Mouse (Mus musculus) stomach, embryonic 15.5 days (tissue): ENCODE data around the gene Hps6. TPM values are rescaled to one million over a fixed set of nuclear protein-coding genes. Genes with fewer than 3 reads are reported as not detected.
A peak's percentile ranks its signal among the peaks of the same experiment; 100 is the strongest.

Experiments
- ATAC-seq: fragments of 200-750 bp; cut with Nextera tagmentation; 2 replicates; pipeline ENCODE4 v1.8.0; 2017; ENCODE audit warnings: low read depth, moderate number of reproducible peaks, moderate TSS enrichment; ENCODE audit not compliant: insufficient read depth, low FRiP score
- H3K27ac ChIP-seq: fragments of 300-500 bp; sonication (generic); 2 replicates; pipeline ENCODE4 v1.5.1; 2015; ENCODE audit warnings: mild to moderate bottlenecking, inconsistent platforms
- H3K27me3 ChIP-seq: fragments of 300-500 bp; sonication (generic); replicated peaks from 2 replicates; pipeline ENCODE4 v1.6.1; 2015; ENCODE audit warnings: inconsistent platforms
- H3K36me3 ChIP-seq: fragments of 300-500 bp; sonication (generic); 2 replicates; pipeline ENCODE4 v1.6.1; 2015; ENCODE audit warnings: inconsistent platforms
- H3K4me1 ChIP-seq: fragments of 300-500 bp; sonication (generic); 2 replicates; pipeline ENCODE4 v1.6.1; 2015; ENCODE audit warnings: inconsistent platforms
- H3K4me2 ChIP-seq: fragments of 300-500 bp; sonication (generic); 2 replicates; pipeline ENCODE4 v1.6.1; 2015; ENCODE audit warnings: mild to moderate bottlenecking, inconsistent platforms
- H3K4me3 ChIP-seq: fragments of 300-500 bp; sonication (generic); replicated peaks from 2 replicates; pipeline ENCODE4 v1.5.1; 2015; ENCODE audit warnings: inconsistent platforms
- H3K9ac ChIP-seq: fragments of 300-500 bp; sonication (generic); 2 replicates; pipeline ENCODE4 v1.6.1; 2015; ENCODE audit warnings: inconsistent platforms
- H3K9me3 ChIP-seq: fragments of 300-500 bp; sonication (generic); 2 replicates; pipeline ENCODE4 v1.6.1; 2016; ENCODE audit warnings: inconsistent platforms
- WGBS: fragments of 180-500 bp; shearing (Covaris S2); methylation state at CpG from one replicate; pipeline ENCODE4 v1.1.7; 2015; 5-methylcytosine and 5-hydroxymethylcytosine counted together
- polyA plus RNA-seq: library from polyadenylated mRNA; unstranded; fragments of >200 nt; fragmentation: Nextera tagmentation; extraction: Ambion mirVana; gene quantifications from 2 replicates; pipeline ENCODE4 v1.2.1, GENCODE M21; 2015

The Hps6 gene
- polyA plus RNA-seq, 1 experiment from 2014 or later = 8.1 TPM

DNA sequence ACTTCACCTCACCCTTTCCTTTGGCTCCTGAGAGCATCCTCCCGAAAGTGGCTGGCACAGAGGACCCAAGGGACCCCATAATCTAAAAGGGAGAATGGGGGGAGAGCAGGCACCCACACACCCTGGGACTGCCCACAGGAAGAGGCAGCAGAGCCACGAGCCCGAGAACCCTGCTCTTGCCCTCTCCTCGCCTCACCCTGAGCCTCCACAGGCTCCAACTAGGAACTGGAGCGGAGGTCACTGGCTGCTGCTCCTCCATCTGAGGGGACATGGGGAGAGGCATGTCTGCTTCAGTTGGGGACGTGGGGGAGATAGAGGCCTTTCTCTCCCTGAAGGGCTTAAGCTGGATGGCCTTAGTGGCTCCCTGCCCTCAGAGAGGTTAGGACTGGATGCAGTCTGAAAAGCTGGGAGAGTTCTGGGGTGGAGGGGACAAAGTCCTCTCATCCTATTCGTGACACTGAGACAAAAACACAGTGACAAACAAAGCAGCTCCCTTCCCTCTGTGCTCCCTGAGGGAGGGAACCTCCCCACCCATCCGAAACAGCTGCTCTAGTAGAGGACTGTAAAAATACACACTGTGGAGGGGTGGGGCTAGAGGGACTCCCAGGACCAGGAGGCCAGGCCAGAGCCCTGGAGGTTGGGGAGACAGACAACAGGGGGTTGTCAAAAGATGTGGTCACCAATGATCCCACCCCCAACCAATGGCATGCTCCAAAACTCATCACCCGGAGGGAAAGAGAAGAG lies 28.6 kb downstream of the Hps6 start:
- no peak overlapping the region for H3K4me3 ChIP-seq
- H3K4me1 ChIP-seq = peaks cover 4% of the 10 kb centered on the region
- no peaks in the 10 kb centered on the region for H3K9me3 ChIP-seq
- ATAC-seq = no peak
- no peak overlapping the region for H3K9ac ChIP-seq
- H3K27ac ChIP-seq = no peak overlapping the region
- no peak overlapping the region for H3K4me2 ChIP-seq
- no peaks in the 10 kb centered on the region for H3K27me3 ChIP-seq
- 74% methylated on average over 9 of the region's 9 CpGs for WGBS
- H3K36me3 ChIP-seq = peaks cover 56% of the 10 kb centered on the region

DNA sequence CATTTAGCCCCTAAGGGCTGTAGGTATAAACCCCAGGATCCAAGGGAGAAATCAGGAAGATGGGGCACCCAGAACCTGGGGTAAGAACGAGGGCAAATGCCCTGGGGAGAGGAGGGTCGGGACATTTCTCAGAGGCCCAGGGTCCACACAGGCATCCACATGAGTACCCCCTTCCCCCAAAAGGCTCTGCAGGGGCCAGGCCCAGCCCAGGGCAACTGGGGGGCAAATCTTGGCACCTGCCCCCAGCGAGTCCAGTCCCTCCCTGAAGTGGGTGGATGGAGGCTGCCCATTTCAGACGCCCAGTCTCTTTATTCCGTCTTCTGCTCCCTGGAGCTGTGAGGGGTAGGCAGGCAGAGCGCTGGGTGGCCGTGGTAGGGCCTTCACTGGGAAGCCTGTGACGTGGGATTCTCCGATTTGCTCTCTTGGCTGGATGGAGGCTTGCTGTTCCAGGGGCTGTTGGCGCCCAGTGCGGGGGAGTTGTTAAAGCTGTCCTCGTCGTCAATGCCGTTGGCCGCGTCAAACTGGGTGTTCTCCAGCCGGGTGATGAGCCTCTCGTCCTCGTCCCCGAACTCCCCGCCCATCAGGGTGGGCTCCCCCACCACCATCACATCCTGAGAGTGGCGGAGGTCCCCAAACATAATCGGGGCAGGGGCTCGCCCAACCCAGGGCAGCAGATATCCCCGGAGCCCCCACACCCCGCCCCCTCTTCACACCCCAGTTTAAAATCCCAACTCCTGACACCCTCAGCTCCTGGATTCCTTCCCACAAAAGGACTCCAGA lies 29.6 kb downstream of the Hps6 start:
- H3K4me3 ChIP-seq = no peak overlapping the region
- H3K27me3 ChIP-seq = no peaks in the 10 kb centered on the region
- WGBS = 86% methylated on average over 26 of the region's 26 CpGs
- H3K27ac ChIP-seq = no peak overlapping the region
- peaks cover 58% of the 10 kb centered on the region for H3K36me3 ChIP-seq
- no peaks in the 10 kb centered on the region for H3K9me3 ChIP-seq
- H3K9ac ChIP-seq = no peak overlapping the region
- peaks cover 15% of the 10 kb centered on the region for H3K4me1 ChIP-seq
- H3K4me2 ChIP-seq = no peak overlapping the region
- no peak for ATAC-seq

DNA sequence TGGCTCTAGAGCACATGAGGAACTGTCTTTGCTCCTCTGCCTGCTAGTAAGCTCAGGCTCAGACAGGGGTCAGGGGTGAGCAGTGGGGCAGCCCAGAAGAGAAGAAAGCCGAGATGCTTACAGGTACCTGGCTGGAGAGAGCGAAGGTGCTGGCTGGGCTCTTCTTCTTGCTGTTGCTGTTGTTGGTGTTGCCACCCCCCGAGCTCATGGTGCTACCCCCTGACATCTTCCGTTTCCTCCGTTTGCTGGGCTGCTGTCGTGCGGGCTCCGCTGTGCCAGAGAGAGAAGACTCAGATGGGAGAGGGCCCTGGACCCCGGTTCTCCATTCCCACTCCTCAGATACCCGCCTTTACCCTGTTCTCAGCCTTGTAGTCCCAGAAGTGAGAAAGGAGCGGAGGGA lies 30.6 kb downstream of the Hps6 start:
- Histone ChIP-seq H3K4me1 (peaks cover 19% of the 10 kb centered on the region), H3K9ac (no peak overlapping the region), H3K27ac (no peak overlapping the region), H3K4me3 (no peak overlapping the region), H3K4me2 (no peak overlapping the region), H3K27me3 (no peaks in the 10 kb centered on the region), H3K9me3 (no peaks in the 10 kb centered on the region), H3K36me3 (peaks cover 58% of the 10 kb centered on the region)
- 93% methylated on average over 11 of the region's 11 CpGs for WGBS
- ATAC-seq = no peak

DNA sequence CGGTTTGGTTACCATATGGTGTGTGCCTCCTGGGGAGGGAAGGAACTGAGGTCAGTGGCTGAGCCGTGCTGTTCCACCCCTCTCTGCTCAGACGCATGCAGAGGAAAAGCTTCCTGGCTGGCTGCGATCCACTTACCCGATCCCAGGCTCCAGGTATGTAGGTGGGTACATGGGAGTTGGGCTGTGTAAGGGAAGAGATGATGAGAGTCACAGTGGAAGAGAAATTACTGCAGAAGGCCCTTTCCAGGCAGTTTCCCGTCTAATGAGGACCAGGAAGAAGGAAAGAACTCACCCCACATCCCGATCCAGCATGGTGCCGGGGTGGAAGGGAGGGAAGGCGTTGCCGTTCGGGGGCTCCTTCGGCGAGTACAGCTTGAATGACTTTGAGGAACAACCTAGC lies 32.7 kb downstream of the Hps6 start:
- H3K27ac ChIP-seq = no peak overlapping the region
- 85% methylated on average over 13 of the region's 13 CpGs for WGBS
- no peaks in the 10 kb centered on the region for H3K9me3 ChIP-seq
- H3K4me3 ChIP-seq = no peak overlapping the region
- H3K36me3 ChIP-seq = peaks cover 54% of the 10 kb centered on the region
- no peaks in the 10 kb centered on the region for H3K27me3 ChIP-seq
- ATAC-seq = no peak
- no peak overlapping the region for H3K4me2 ChIP-seq
- peaks cover 29% of the 10 kb centered on the region for H3K4me1 ChIP-seq
- H3K9ac ChIP-seq = no peak overlapping the region

DNA sequence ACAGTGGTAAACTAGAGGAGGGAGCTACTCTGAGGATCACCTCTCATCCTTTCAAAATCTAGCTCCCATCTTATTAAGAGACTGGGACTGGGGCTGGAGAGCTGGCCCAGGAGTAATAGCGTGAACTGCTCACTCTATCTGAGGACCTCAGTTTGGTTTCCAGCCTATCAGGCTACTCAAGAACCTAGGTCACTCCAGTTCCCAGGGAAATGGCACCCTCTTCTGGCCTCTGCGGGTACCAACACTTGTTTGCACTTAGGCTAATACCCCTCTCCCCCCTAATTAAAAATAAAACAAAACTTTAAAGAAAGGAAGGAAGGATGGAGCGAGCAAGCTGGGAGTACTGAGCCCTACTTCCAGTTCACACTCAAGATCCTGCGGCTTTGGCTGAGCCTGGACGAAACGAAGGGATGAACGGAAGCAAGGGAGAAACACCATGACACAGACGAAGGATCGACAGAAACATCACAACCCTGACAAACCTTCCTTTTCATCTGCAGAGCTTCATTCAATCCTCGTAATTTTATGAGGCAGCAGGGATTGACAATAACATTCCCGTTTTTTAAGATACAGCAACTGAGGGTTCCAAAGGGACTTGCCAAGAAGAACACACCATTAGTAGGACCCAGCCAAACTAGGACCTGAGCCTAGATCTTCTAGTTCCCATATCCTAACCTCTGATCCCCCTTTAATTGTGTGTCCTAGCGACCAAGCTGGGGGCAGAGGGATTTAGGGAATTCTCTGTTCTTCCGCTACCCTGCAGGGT lies 33.4 kb downstream of the Hps6 start:
- 65% methylated on average over 13 of the region's 13 CpGs for WGBS
- ATAC-seq = no peak
- Histone ChIP-seq H3K9ac (no peak overlapping the region), H3K27ac (peak overlapping the region; percentile 89; the same call in 1 of the 2 replicates), H3K27me3 (no peaks in the 10 kb centered on the region), H3K9me3 (no peaks in the 10 kb centered on the region), H3K36me3 (peaks cover 51% of the 10 kb centered on the region), H3K4me3 (peak overlapping the region; percentile 74), H3K4me2 (peak overlapping the region; percentile 90), H3K4me1 (peaks cover 35% of the 10 kb centered on the region)

DNA sequence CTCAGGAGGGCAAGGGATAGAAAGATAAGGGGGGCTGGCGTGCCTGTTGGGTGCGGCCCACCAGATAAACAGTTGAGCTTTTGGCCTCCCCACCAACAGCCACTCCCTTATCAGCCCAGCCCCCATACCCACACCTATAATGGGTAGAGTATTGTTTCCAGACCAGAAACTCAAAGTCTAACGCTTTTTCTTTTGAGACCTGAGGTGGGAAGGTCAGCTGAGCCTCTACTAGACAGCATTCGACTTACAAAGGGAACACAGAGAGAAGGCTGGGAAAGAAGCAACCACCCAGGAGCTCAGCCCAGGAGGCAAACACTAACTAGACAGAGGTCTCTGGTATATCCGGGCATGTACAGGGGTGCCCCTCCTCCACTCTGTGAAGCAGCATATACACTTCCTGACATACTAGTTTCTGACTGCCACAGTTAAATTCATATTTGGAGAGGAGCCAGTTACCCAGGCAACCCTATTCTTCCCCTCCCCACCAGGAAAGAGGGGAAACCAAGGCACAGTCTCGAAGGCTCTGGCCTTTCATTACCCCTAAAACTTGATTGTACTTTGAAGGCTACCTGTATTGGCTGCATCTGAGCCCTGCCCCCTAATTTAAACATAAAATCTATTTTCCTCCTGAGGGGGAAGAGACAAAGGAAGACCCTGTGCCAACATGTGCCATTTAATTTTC lies 34.1 kb downstream of the Hps6 start:
- WGBS = 16% methylated on average over 6 of the region's 6 CpGs
- no peaks in the 10 kb centered on the region for H3K27me3 ChIP-seq
- H3K36me3 ChIP-seq = peaks cover 44% of the 10 kb centered on the region
- H3K27ac ChIP-seq = peak overlapping the region; percentile 89
- ATAC-seq = 0 out of 2 replicates have a peak, but pooled peaks have one; percentile 11
- no peaks in the 10 kb centered on the region for H3K9me3 ChIP-seq
- H3K4me2 ChIP-seq = peak overlapping the region; percentile 90
- H3K4me3 ChIP-seq = peak overlapping the region; percentile 74
- H3K4me1 ChIP-seq = peaks cover 43% of the 10 kb centered on the region
- peak overlapping the region; percentile 80 for H3K9ac ChIP-seq

DNA sequence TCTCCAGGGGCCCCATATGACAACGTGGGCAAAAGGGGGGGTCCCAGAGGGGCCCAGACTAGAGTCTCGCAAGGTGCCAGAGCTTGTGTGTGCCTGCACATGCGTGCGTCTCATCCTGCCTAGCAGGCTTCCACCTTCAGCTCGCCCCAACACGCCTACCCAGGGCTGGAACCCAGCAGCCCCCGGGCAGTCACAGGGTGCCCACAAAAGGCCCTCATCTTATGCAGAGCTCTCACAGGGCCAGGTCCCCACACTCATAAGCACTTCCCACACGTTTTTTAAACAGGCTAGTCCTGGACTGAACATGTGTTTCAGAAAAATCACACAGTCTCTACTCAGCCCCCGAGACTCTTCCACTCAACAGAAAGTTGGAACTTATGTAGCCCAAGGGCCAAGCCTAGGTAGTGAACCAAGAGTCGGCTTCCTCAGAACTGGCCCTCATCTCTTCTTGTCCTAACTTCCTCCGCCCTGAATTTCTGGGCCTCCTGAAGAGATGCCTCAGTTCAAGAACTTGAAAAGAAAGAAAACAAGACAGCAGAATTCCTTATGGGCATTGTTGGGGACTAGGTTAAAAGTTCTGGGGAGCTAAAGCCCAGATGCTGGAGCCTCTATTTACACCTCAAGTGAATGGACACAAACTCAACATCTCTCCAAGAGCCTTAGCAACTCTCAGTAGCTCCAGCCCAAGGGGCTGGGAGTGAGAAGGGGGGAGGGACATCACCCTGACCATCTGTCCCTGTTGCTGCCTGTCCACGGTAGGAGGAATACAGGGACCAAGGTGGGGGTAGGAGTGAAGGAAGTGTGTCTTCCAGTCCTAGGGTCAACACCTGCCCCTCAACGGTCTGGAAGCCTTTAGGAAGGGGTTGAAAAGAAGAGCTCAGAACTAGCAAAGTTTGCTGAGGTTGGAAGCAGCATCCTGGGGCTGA lies 34.9 kb downstream of the Hps6 start:
- WGBS = 7% methylated on average over 13 of the region's 13 CpGs
- H3K4me2 ChIP-seq = peak overlapping the region; percentile 90
- H3K9ac ChIP-seq = peak overlapping the region; percentile 80
- peak overlapping the region; percentile 89 for H3K27ac ChIP-seq
- ATAC-seq = no peak
- no peaks in the 10 kb centered on the region for H3K9me3 ChIP-seq
- no peaks in the 10 kb centered on the region for H3K27me3 ChIP-seq
- peaks cover 51% of the 10 kb centered on the region for H3K4me1 ChIP-seq
- peak overlapping the region; percentile 74 for H3K4me3 ChIP-seq
- H3K36me3 ChIP-seq = peaks cover 36% of the 10 kb centered on the region

DNA sequence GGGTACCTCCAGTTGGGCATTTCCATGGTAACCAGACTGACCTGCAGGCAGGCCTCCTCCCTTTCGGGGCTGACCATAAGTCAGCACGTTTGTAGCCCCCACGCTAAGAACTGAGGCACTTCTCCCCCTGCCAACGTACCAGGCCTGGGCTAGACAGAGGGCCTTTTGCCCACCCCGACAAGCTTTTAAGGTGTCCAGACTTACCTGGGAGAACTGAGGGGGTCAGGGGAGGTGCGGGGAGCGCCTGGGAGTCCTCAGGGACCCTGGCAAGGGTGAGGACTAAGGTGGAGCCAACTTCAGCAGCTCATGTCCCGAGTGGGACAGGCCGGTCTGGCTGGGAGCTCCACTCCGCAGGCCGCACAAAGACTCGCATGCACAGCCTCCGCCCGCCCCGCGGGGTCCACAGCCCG lies 35.5 kb downstream of the Hps6 start:
- no peak for ATAC-seq
- Histone ChIP-seq H3K9me3 (no peaks in the 10 kb centered on the region), H3K4me2 (peak overlapping the region; percentile 90), H3K4me3 (peak overlapping the region; percentile 74), H3K4me1 (peaks cover 54% of the 10 kb centered on the region), H3K9ac (peak overlapping the region; percentile 80), H3K27me3 (no peaks in the 10 kb centered on the region), H3K36me3 (peaks cover 30% of the 10 kb centered on the region), H3K27ac (peak overlapping the region; percentile 89)
- 0% methylated on average over 17 of the region's 17 CpGs for WGBS

DNA sequence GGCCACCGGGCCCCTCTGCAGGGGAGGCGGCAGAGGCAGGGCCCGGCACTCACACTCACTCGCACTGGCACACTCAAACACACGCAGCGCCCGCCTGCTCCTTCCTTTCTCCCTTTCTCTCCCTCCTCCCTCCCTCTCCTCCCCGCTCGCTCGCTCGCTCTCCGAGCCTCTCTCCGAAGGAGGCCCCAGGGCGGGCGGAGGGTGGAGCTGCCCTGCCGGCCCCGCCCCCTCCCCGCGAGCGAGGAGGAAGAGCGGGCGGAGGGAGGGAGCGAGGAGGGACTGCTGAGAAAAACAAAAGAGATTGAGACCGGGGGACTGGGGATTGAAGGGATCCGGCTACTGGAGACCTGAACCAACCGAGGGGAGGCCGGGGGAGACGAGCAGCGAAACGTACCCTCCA lies 36.2 kb downstream of the Hps6 start:
- under 1% methylated on average over 28 of the region's 30 CpGs for WGBS
- Histone ChIP-seq H3K9me3 (no peaks in the 10 kb centered on the region), H3K9ac (peak overlapping the region; percentile 80), H3K36me3 (peaks cover 23% of the 10 kb centered on the region), H3K27ac (peak overlapping the region; percentile 89), H3K4me3 (peak overlapping the region; percentile 74), H3K4me1 (peaks cover 54% of the 10 kb centered on the region), H3K27me3 (no peaks in the 10 kb centered on the region), H3K4me2 (peak overlapping the region; percentile 90)
- ATAC-seq = peak; percentile 84

DNA sequence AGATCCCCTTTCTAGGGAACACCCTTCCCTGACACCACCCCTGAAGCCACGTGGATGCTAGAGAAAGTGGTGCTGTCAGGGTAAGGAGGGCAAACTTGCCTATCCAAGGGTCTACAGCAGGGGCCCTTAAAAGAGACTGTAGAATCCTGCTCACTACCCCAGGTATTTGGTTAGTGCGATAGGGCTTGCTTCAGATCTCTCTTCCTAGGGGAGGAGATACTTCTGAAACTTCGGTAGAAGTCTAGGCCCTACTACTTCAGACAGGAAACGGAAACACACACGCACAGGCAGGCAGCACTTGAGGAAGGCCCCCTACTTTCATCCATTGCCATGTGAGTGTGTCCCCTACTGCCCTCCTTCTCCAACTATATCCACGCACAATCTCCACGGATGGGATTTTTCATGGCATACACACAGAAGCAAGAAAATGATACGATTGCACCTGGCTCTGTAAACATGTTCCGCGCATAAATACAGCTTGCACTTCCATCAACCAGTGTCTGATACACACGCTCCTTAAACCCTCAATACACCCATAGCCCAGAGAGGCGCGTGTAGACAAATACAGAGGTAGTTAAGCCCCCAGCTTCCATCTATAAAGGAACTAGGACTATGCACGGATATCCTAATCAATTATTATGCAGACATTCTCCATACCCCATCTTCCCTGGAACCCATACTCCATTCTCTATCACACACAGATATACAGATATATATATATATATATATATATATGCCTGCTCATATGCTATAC lies 37.0 kb downstream of the Hps6 start:
- 34% methylated on average over 14 of the region's 14 CpGs for WGBS
- no peaks in the 10 kb centered on the region for H3K9me3 ChIP-seq
- H3K4me1 ChIP-seq = peaks cover 54% of the 10 kb centered on the region
- peak overlapping the region; percentile 90 for H3K4me2 ChIP-seq
- peak overlapping the region; percentile 99 for H3K27ac ChIP-seq
- H3K36me3 ChIP-seq = peaks cover 15% of the 10 kb centered on the region
- H3K4me3 ChIP-seq = peak overlapping the region; percentile 74
- ATAC-seq = no peak
- 0 out of 2 replicates have a peak overlapping the region, but pooled peaks have one; percentile 11 for H3K9ac ChIP-seq
- no peaks in the 10 kb centered on the region for H3K27me3 ChIP-seq
